Mouse (Mus musculus): ENCODE measurements around the gene Kcnk7. TPM values are rescaled to one million over a fixed set of nuclear protein-coding genes. Genes with fewer than 3 reads are reported as not detected.
"Not testable (repeated sequence)": the region's sequence is repeated elsewhere in the genome, so short reads cannot be mapped to it uniquely, and the experiment has no call there.

Gene Kcnk7
- polyA plus RNA-seq, 1 experiment from 2014 or later = 1.7 TPM

DNA sequence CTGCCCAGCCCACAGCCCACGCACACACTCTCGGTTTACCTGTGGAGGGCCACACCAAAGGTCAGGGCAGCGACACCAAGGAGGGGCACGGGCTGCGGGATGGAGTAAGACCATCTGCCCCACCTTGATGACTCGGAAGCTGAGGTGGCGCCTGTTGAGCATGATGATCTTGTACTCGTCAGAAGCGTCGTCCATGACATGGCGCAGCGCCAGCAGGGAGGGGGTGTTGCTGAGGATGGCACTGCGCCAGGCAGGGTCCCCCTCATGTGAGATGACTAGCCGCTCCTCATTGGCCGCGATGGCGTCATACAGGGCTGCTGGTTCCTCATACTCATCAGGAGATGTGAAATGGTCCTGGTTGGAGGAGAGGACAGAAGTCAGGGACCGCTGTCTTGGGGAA lies 37.8 kb upstream of the Kcnk7 start:
- no peak for ATAC-seq (ENCODE audit: low read depth)
- H3K27me3 ChIP-seq (replicated peaks; ENCODE audit: control insufficient read depth, insufficient read depth, low read length) = no peaks in the 10 kb centered on the region
- WGBS = 92% methylated on average over 18 of the region's 18 CpGs
- H3K9ac ChIP-seq (ENCODE audit: low read depth, low read length) = no peak overlapping the region
- DNase-seq (ENCODE audit: low spot score) = no peak
- no peak overlapping the region for H3K4me2 ChIP-seq (ENCODE audit: low read depth, low read length)
- peaks cover 68% of the 10 kb centered on the region for H3K36me3 ChIP-seq (ENCODE audit: control insufficient read depth, insufficient read depth, low read length)
- H3K9me3 ChIP-seq (ENCODE audit: control insufficient read depth, low read length) = no peaks in the 10 kb centered on the region
- no peak overlapping the region for H3K4me3 ChIP-seq (ENCODE audit: low read depth, low read length)
- no peak overlapping the region for H3K27ac ChIP-seq (replicated peaks; ENCODE audit: low read depth, low read length)
- H3K4me1 ChIP-seq (ENCODE audit: control insufficient read depth, insufficient read depth, low read length) = 0 out of 2 replicates have a peak, but pooled peaks cover 3% of the 10 kb centered on the region

GRCm38 (mm10) chr19:5668372-5668771 lies 35.8 kb upstream of the Kcnk7 start:
- H3K27me3 ChIP-seq (replicated peaks; ENCODE audit: control insufficient read depth, insufficient read depth, low read length) = no peaks in the 10 kb centered on the region
- no peak overlapping the region for H3K4me2 ChIP-seq (ENCODE audit: low read depth, low read length)
- H3K36me3 ChIP-seq (ENCODE audit: control insufficient read depth, insufficient read depth, low read length) = peaks cover 87% of the 10 kb centered on the region
- 0 out of 2 replicates have a peak, but pooled peaks cover 3% of the 10 kb centered on the region for H3K4me1 ChIP-seq (ENCODE audit: control insufficient read depth, insufficient read depth, low read length)
- H3K4me3 ChIP-seq (ENCODE audit: low read depth, low read length) = no peak overlapping the region
- H3K27ac ChIP-seq (replicated peaks; ENCODE audit: low read depth, low read length) = no peak overlapping the region
- 83% methylated on average over 4 of the region's 4 CpGs for WGBS
- no peak overlapping the region for H3K9ac ChIP-seq (ENCODE audit: low read depth, low read length)
- no peak for DNase-seq (ENCODE audit: low spot score)
- no peak for ATAC-seq (ENCODE audit: low read depth)
- no peaks in the 10 kb centered on the region for H3K9me3 ChIP-seq (ENCODE audit: control insufficient read depth, low read length)

DNA sequence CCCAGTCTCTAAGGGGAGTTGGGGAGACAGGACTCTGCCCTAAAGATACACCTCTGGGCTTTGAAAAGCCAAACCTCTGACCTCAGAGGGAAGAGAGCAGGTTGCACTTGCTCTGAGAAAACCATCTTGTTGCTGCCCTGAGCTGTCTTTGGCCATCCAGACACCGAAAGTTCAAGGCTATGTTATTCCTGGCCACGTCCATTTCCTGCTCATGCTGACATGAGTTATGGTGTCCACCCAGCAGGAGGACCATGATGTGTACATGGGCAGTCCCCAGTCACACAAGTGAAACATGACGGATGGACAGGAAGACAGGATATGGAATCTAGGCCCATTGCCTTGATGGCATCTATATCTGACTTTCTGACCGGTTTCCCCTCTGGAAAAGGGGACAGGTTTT lies 23.7 kb upstream of the Kcnk7 start:
- WGBS = 85% methylated on average over 4 of the region's 4 CpGs
- Histone ChIP-seq H3K4me3 (ENCODE audit: low read depth, low read length) (no peak overlapping the region), H3K36me3 (ENCODE audit: control insufficient read depth, insufficient read depth, low read length) (peaks cover 92% of the 10 kb centered on the region), H3K9me3 (ENCODE audit: control insufficient read depth, low read length) (no peaks in the 10 kb centered on the region), H3K9ac (ENCODE audit: low read depth, low read length) (no peak overlapping the region), H3K27ac (replicated peaks; ENCODE audit: low read depth, low read length) (no peak overlapping the region), H3K4me2 (ENCODE audit: low read depth, low read length) (no peak overlapping the region), H3K27me3 (replicated peaks; ENCODE audit: control insufficient read depth, insufficient read depth, low read length) (no peaks in the 10 kb centered on the region), H3K4me1 (ENCODE audit: control insufficient read depth, insufficient read depth, low read length) (no peaks in the 10 kb centered on the region)
- ATAC-seq (ENCODE audit: low read depth) (no peak), DNase-seq (ENCODE audit: low spot score) (no peak)

DNA sequence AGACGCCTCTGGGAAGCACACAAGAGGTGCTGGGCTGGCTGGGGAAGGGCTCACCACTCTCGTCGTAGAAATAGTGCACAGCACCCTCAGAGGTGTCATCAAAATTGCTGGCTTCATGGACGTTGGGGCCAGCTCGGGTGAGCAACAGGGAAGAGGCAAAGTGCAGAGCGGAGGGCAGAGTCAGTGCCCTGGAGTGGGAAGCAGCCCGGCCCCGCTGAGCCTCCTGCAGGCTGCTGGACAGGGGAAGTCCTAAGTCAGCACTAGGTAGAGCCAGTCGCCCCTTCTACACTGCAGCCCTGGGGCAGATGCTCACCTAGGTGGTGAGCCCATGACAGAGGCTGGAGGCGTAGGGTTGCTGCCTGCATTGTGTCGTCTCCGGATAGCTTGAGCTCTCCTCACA lies 19.9 kb upstream of the Kcnk7 start:
- Histone ChIP-seq H3K9me3 (ENCODE audit: control insufficient read depth, low read length) (no peaks in the 10 kb centered on the region), H3K27me3 (replicated peaks; ENCODE audit: control insufficient read depth, insufficient read depth, low read length) (no peaks in the 10 kb centered on the region), H3K36me3 (ENCODE audit: control insufficient read depth, insufficient read depth, low read length) (peaks cover 73% of the 10 kb centered on the region), H3K4me1 (ENCODE audit: control insufficient read depth, insufficient read depth, low read length) (no peaks in the 10 kb centered on the region; the same call in 1 of the 2 replicates), H3K4me2 (ENCODE audit: low read depth, low read length) (no peak overlapping the region), H3K4me3 (ENCODE audit: low read depth, low read length) (no peak overlapping the region), H3K9ac (ENCODE audit: low read depth, low read length) (no peak overlapping the region), H3K27ac (replicated peaks; ENCODE audit: low read depth, low read length) (no peak overlapping the region)
- no peak for DNase-seq (ENCODE audit: low spot score)
- 80% methylated on average over 7 of the region's 12 CpGs for WGBS
- ATAC-seq (ENCODE audit: low read depth) = no peak

DNA sequence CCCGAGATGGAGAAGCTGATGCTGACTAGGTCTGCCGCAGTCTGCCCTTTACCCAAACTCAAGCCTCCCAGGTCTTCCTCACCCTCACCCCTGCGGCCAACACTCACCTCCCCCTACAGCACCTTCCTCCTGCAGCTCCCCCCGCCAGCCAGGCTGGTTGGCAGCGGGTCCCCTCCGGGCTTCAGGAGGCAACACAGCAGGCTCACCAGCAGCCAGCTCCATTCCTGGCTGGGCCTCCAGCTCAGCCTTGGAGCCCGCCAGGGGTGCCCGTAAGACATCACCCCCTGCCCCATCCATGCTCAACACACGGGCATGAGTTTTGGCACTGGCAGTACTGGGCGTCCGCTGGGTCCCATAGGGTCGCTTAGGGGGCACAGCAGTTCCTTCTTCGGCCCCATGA lies 19.2 kb upstream of the Kcnk7 start:
- DNase-seq (ENCODE audit: low spot score) (no peak), ATAC-seq (ENCODE audit: low read depth) (no peak)
- peaks cover 65% of the 10 kb centered on the region for H3K36me3 ChIP-seq (ENCODE audit: control insufficient read depth, insufficient read depth, low read length)
- H3K9ac ChIP-seq (ENCODE audit: low read depth, low read length) = no peak overlapping the region
- 93% methylated on average over 13 of the region's 13 CpGs for WGBS
- no peaks in the 10 kb centered on the region for H3K9me3 ChIP-seq (ENCODE audit: control insufficient read depth, low read length)
- no peaks in the 10 kb centered on the region; the same call in 1 of the 2 replicates for H3K4me1 ChIP-seq (ENCODE audit: control insufficient read depth, insufficient read depth, low read length)
- H3K27me3 ChIP-seq (replicated peaks; ENCODE audit: control insufficient read depth, insufficient read depth, low read length) = no peaks in the 10 kb centered on the region
- no peak overlapping the region for H3K4me2 ChIP-seq (ENCODE audit: low read depth, low read length)
- H3K27ac ChIP-seq (replicated peaks; ENCODE audit: low read depth, low read length) = no peak overlapping the region
- no peak overlapping the region for H3K4me3 ChIP-seq (ENCODE audit: low read depth, low read length)

DNA sequence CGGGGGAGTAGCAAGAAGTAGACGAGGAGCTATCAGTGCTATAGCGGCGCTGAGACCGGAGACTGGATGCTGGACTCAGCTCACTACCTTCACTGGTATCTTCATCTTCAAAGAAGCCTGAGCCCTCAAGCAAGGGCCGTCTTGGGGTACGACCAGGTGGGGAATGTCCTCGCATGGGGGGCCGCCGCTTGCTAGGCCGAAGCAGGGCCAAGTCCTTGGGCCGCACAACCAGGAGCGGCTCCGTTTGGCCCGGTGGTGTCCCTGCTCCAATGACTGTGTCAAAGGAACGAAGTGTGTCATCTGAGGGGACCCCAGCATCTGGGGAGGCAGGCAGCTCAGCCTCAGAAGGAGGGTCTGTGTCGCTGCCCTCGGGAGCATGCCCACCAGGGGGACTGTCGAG lies 18.7 kb upstream of the Kcnk7 start:
- Histone ChIP-seq H3K27me3 (replicated peaks; ENCODE audit: control insufficient read depth, insufficient read depth, low read length) (no peaks in the 10 kb centered on the region), H3K9me3 (ENCODE audit: control insufficient read depth, low read length) (no peaks in the 10 kb centered on the region), H3K4me2 (ENCODE audit: low read depth, low read length) (no peak overlapping the region), H3K36me3 (ENCODE audit: control insufficient read depth, insufficient read depth, low read length) (peaks cover 61% of the 10 kb centered on the region), H3K27ac (replicated peaks; ENCODE audit: low read depth, low read length) (no peak overlapping the region), H3K9ac (ENCODE audit: low read depth, low read length) (no peak overlapping the region), H3K4me3 (ENCODE audit: low read depth, low read length) (no peak overlapping the region), H3K4me1 (ENCODE audit: control insufficient read depth, insufficient read depth, low read length) (peaks cover 3% of the 10 kb centered on the region)
- ATAC-seq (ENCODE audit: low read depth) (no peak), DNase-seq (ENCODE audit: low spot score) (no peak)
- 95% methylated on average over 16 of the region's 19 CpGs for WGBS

DNA sequence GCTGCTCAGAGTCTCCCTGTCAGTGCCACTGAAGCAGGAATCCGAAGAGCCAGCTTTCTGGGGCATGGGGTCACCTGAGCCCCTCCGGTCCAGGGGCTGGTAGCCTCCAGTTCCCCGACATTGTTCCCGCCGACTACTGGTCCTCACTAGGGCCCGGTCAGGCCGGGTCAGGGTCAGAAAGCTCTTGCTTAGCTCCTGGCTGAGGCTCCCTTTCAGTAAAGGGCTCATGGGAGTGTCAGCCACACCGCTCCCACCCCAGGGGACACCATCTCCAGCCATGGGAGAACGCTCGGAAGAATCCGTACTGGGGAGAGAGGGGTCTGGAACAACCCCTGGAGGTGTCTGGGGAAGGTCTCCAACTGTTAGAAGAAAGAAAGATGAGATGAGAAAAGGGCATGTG lies 18.3 kb upstream of the Kcnk7 start:
- ATAC-seq (ENCODE audit: low read depth) (no peak), DNase-seq (ENCODE audit: low spot score) (no peak)
- Histone ChIP-seq H3K27me3 (replicated peaks; ENCODE audit: control insufficient read depth, insufficient read depth, low read length) (no peaks in the 10 kb centered on the region), H3K9ac (ENCODE audit: low read depth, low read length) (no peak overlapping the region), H3K27ac (replicated peaks; ENCODE audit: low read depth, low read length) (no peak overlapping the region), H3K36me3 (ENCODE audit: control insufficient read depth, insufficient read depth, low read length) (peaks cover 60% of the 10 kb centered on the region), H3K4me2 (ENCODE audit: low read depth, low read length) (no peak overlapping the region), H3K4me3 (ENCODE audit: low read depth, low read length) (no peak overlapping the region), H3K4me1 (ENCODE audit: control insufficient read depth, insufficient read depth, low read length) (peaks cover 7% of the 10 kb centered on the region), H3K9me3 (ENCODE audit: control insufficient read depth, low read length) (no peaks in the 10 kb centered on the region)
- WGBS = 91% methylated on average over 11 of the region's 11 CpGs

GRCm38 (mm10) chr19:5686437-5686836 lies 17.7 kb upstream of the Kcnk7 start:
- Histone ChIP-seq H3K4me1 (ENCODE audit: control insufficient read depth, insufficient read depth, low read length) (peaks cover 13% of the 10 kb centered on the region), H3K4me2 (ENCODE audit: low read depth, low read length) (no peak overlapping the region), H3K4me3 (ENCODE audit: low read depth, low read length) (no peak overlapping the region), H3K36me3 (ENCODE audit: control insufficient read depth, insufficient read depth, low read length) (peaks cover 60% of the 10 kb centered on the region), H3K27me3 (replicated peaks; ENCODE audit: control insufficient read depth, insufficient read depth, low read length) (no peaks in the 10 kb centered on the region), H3K27ac (replicated peaks; ENCODE audit: low read depth, low read length) (no peak overlapping the region), H3K9ac (ENCODE audit: low read depth, low read length) (no peak overlapping the region), H3K9me3 (ENCODE audit: control insufficient read depth, low read length) (no peaks in the 10 kb centered on the region)
- ATAC-seq (ENCODE audit: low read depth) = no peak
- WGBS = 89% methylated on average over 13 of the region's 13 CpGs
- DNase-seq (ENCODE audit: low spot score) = no peak

DNA sequence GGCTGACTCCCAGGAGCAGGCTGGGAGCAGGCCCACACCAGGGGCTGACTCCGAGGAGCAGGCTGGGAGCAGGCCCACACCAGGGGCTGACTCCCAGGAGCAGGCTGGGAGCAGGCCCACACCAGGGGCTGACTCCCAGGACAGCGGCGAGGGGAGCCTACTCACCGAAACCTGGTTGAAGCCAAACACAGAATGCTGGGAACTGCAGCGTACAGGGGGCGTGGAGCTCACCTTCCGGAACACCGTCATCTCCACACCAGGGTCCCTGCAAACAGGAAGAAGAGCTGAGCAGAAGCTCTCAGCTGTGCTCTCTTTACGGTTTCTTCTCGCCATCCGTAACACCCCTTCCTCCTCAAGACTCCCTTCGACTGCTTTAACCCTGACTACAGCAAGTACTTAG lies 17.2 kb upstream of the Kcnk7 start:
- H3K9ac ChIP-seq (ENCODE audit: low read depth, low read length) = peak overlapping the region; percentile 83; the same call in 1 of the 2 replicates

More for the DNA sequence above, 17.2 kb upstream of the Kcnk7 start:
- not testable (repeated sequence) for H3K27me3 ChIP-seq (replicated peaks; ENCODE audit: control insufficient read depth, insufficient read depth, low read length); H3K9me3 ChIP-seq (ENCODE audit: control insufficient read depth, low read length); H3K27ac ChIP-seq (replicated peaks; ENCODE audit: low read depth, low read length); ATAC-seq (ENCODE audit: low read depth); DNase-seq (ENCODE audit: low spot score)
- Histone ChIP-seq H3K4me2 (ENCODE audit: low read depth, low read length) (peak overlapping the region; percentile 96; the same call in 1 of the 2 replicates), H3K4me1 (ENCODE audit: control insufficient read depth, insufficient read depth, low read length) (peaks cover 18% of the 10 kb centered on the region), H3K4me3 (ENCODE audit: low read depth, low read length) (peak overlapping the region; percentile 88; the same call in 1 of the 2 replicates), H3K36me3 (ENCODE audit: control insufficient read depth, insufficient read depth, low read length) (peaks cover 57% of the 10 kb centered on the region)
- WGBS = 95% methylated on average over 11 of the region's 12 CpGs

Measured in embryonic facial prominence, embryonic 14.5 days (tissue).